Mouse (Mus musculus): ENCODE results near the gene Gm21958. TPM values are rescaled to one million over a fixed set of nuclear protein-coding genes. Genes with fewer than 3 reads are reported as not detected.

Gene Gm21958
- polyA plus RNA-seq, 1 experiment from 2014 or later = 0.56 TPM

DNA sequence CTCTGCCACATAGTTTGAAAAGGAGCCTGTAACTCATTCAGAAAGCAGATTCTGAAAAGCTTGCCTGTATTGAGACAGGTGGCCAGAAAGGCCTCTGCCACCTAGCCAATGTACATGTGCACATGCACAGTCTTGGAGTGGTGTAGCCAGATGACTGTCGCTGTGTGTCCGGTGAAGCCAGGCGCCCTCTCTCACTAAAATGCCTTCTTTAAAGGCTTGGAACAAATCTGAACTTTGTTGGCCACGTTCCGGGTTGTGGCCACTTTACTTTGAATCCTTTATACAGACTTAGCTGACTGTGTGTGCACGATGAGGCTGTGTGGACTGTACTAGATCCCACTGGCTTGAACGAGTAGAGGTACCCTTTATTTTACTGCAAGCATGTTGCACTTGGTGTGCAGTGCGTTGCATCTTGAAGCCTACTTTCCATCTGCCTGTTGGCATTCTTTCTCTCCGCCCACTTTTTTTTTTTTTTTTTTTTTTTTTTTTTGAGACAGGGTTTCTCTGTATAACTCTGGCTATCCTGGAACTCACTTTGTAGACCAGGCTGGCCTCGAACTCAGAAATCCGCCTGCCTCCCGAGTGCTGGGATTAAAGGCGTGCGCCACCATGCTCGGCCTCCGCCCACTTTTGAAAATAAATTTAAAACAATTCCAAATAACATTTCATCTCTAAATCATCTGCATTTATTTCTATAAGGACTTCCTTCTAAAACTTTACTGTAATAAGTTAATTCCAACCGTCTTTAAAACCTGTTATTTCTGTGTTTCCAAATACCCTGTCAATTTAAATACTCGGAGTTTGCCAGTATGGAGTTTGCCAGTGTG is 22.2 kb upstream of the Gm21958 start:
- H3K4me2 ChIP-seq (replicated peaks) = peak overlapping the region; percentile 55
- peak overlapping the region; percentile 95 for H3K9ac ChIP-seq (replicated peaks)
- no peaks in the 10 kb centered on the region for H3K27me3 ChIP-seq
- H3K4me1 ChIP-seq = peaks cover 22% of the 10 kb centered on the region
- H3K4me3 ChIP-seq = peak overlapping the region; percentile 66
- no peak for ATAC-seq (replicated peaks)
- H3K27ac ChIP-seq (replicated peaks) = peak overlapping the region; percentile 98
- H3K36me3 ChIP-seq = peaks cover 32% of the 10 kb centered on the region
- H3K9me3 ChIP-seq = no peaks in the 10 kb centered on the region
- 53% methylated on average over 18 of the region's 18 CpGs for WGBS

DNA sequence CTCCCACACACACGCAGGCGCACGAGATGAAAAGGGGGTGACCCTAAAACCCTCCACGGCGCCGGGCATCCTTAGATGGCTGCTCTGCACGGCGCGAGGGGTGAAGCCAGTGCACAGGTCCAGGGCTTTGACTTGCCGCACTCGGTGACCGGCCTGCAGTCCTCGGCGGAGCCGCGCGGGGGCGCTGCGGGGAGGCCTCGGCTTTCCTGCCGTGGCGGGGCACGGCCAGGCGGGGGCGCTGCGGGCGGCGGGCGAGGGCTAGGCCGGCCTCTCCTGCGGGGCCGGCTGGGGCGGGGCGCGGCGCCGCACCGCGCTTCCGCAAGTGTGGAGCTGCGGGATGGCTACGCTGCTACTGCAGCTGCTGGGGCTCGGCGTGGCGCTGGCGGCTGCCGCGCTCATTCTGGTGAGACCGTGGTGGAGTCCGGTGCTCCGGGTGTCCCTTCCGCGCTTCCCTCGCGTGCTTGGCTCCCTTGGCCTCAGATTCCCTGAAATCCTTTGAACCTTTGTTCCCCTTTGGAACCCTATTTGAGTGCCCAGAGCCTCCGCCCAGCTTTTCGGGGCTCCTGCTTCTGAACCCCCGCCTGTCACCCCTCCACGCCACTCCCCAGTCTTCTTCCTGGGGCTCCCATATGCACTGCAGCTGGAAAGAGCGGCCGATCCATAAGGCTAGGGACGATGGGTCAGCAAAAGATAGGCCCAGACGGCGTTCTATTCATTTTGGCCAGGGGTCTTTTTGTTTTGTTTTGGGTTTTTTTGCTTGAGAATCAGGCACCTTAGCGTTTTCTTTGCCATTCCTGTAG is 21.3 kb upstream of the Gm21958 start, which contains the start of the genes Exosc8 and Alg5:
TSS of gene Exosc8 (minus strand) at position 147 of the 800 bp plus-strand sequence.
TSS of gene Alg5 (plus strand) at position 293 of the 800 bp plus-strand sequence.
- Histone ChIP-seq H3K9me3 (no peaks in the 10 kb centered on the region), H3K36me3 (peaks cover 32% of the 10 kb centered on the region), H3K9ac (replicated peaks) (peak within 1 kb of the TSS; percentile 95), H3K4me3 (peak within 1 kb of the TSS; percentile 66), H3K27me3 (no peaks in the 10 kb centered on the region), H3K4me1 (peaks cover 22% of the 10 kb centered on the region), H3K27ac (replicated peaks) (peak within 1 kb of the TSS; percentile 98), H3K4me2 (replicated peaks) (peak within 1 kb of the TSS; percentile 55)
- peak; percentile 95 for ATAC-seq (replicated peaks)
- under 1% methylated on average over 65 of the region's 65 CpGs for WGBS

DNA sequence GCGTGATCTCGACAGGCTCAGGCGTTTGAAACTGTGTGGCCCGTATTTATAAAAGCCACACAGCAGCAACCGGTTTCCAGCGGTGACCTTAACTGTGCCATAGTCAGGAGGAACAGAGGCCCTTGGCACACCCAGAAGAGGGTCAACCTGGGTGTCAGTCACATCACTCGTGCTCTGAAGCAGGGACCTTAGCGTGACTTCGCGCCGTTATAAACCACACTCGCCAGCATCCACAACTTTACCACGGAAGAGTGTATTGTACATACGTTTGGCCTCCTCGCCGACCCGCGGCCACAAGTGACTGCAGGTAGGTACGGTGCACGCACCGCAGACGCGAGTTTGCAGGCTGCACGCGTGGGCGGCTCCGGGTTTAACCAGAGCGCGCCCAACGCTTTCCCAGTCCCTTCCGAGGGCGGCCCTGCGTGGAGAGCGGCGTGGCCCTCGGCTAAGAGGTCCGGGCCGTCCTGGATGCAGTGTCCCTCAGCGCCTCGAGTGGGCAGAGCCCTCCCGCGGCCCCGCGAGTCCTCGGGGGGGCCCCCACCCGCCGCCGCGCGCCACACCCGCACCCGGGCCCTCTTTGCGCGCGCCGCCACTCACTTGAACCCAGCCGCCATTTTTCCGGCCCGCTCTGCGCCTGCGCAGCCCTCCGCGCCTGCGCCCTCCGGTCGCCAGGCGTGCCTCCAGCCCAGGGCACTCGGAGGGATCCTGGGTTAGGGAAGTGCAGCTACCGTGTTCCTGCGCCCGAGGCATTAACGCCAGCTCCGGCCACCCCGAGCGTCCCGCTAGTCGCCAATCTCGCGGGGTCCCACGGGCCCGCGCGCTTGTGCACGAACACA is 20.5 kb upstream of the Gm21958 start:
- peak overlapping the region; percentile 55 for H3K4me2 ChIP-seq (replicated peaks)
- H3K9ac ChIP-seq (replicated peaks) = peak overlapping the region; percentile 95
- peak overlapping the region; percentile 66 for H3K4me3 ChIP-seq
- WGBS = under 1% methylated on average over 81 of the region's 84 CpGs
- peaks cover 22% of the 10 kb centered on the region for H3K4me1 ChIP-seq
- H3K9me3 ChIP-seq = no peaks in the 10 kb centered on the region
- H3K27ac ChIP-seq (replicated peaks) = peak overlapping the region; percentile 98
- no peaks in the 10 kb centered on the region for H3K27me3 ChIP-seq
- H3K36me3 ChIP-seq = peaks cover 36% of the 10 kb centered on the region
- ATAC-seq (replicated peaks) = peak; percentile 96

DNA sequence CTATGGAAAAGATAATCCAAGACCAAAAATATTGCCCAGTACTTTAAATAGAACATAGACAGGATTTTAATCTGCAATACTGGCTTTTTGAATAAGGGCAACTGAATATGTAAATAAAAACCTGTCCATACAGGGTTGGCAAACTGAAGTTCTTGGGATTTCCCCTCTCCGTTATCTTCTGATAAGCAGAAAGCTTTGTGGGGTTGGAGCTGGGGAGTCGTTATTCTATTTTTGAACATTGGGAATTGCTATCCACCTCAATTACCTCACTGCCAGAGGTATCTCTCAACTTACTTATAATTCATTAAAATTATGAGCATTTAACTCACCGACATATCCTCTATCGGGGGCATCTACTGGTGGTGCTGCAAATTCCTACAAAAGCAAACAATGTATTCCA is 18.2 kb upstream of the Gm21958 start:
- no peak for ATAC-seq (replicated peaks)
- Histone ChIP-seq H3K4me2 (replicated peaks) (no peak overlapping the region), H3K27me3 (no peaks in the 10 kb centered on the region), H3K4me3 (no peak overlapping the region), H3K36me3 (peaks cover 54% of the 10 kb centered on the region), H3K4me1 (peaks cover 22% of the 10 kb centered on the region), H3K9me3 (no peaks in the 10 kb centered on the region), H3K9ac (replicated peaks) (no peak overlapping the region), H3K27ac (replicated peaks) (no peak overlapping the region)
- WGBS = 95% methylated on average over 4 of the region's 4 CpGs

DNA sequence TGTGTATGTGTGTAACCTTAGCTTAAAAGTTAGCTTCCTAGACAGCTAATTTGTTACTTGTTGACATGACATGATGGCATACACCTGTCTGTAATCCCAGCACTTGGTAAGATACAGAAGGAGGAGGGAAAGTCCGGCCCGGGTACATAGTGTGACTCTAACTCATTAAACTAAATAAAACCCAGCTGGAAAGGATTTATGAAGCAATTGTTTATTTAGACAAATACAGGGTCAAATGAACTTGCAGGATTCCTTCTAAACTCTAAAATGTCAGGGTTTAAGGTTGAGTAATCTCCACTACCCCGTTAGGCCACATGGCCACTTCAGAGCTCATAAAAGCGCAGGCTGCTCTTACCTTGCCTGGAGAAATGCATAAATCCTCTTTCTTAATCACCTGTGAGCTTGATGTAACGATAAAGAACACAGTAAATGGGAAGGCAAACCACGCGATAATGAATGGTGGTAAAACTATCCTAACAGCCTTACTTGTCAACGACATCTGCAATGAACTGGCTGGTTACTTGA is 17.5 kb upstream of the Gm21958 start:
- no peak for ATAC-seq (replicated peaks)
- H3K27ac ChIP-seq (replicated peaks) = no peak overlapping the region
- H3K4me3 ChIP-seq = no peak overlapping the region
- H3K9ac ChIP-seq (replicated peaks) = no peak overlapping the region
- H3K36me3 ChIP-seq = peaks cover 61% of the 10 kb centered on the region
- no peaks in the 10 kb centered on the region for H3K9me3 ChIP-seq
- peaks cover 22% of the 10 kb centered on the region for H3K4me1 ChIP-seq
- H3K27me3 ChIP-seq = no peaks in the 10 kb centered on the region
- WGBS = 90% methylated on average over 8 of the region's 8 CpGs
- no peak overlapping the region for H3K4me2 ChIP-seq (replicated peaks)

DNA sequence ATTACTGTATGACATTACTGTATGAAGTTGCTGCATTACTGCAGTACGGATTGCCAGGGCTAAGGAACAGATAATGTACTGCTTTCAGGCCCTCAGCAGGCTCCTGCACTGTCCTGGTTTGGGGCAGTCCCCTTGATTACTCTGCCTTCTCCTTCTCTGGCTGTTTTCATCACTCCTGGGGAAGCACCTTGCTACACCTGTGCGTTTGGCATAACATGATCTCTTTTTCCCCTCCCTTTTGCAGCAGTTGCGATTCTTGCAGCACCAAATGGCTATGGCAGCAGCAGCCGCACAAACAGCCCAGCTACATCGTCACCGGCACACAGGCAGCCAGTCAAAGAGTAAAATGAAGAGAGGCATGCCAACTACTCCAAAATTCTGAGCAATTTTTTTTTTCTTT is 13.9 kb upstream of the Gm21958 start:
- Histone ChIP-seq H3K27ac (replicated peaks) (no peak overlapping the region), H3K27me3 (no peaks in the 10 kb centered on the region), H3K36me3 (peaks cover 73% of the 10 kb centered on the region), H3K9me3 (no peaks in the 10 kb centered on the region), H3K4me2 (replicated peaks) (no peak overlapping the region), H3K4me3 (no peak overlapping the region), H3K4me1 (peaks cover 5% of the 10 kb centered on the region), H3K9ac (replicated peaks) (no peak overlapping the region)
- ATAC-seq (replicated peaks) = no peak
- 91% methylated on average over 6 of the region's 6 CpGs for WGBS

DNA sequence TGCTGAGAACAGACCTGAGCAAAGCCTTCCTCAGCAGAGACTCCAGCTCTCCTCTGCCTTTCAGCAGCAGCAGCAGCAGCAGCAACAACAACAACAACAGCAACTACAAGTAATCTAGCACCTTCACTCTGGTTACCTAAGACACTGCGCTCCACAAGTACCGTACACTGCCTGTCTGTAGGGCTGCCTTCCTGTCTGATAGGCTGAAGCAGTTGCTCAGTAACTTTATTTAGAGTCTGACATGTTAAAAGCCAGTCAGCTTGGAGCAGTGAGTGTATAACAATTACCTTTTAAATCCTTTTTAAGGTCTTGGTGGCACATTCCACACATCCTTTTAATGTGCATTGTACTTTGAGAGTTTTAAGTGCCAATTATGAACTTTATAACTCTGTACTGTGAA is 13.4 kb upstream of the Gm21958 start:
- 0 out of 2 replicates have a peak, but pooled peaks cover under 1% of the 10 kb centered on the region for H3K4me1 ChIP-seq
- WGBS = 93% methylated on average over 2 of the region's 2 CpGs
- H3K36me3 ChIP-seq = peaks cover 69% of the 10 kb centered on the region
- no peak overlapping the region for H3K4me3 ChIP-seq
- ATAC-seq (replicated peaks) = no peak
- H3K27me3 ChIP-seq = no peaks in the 10 kb centered on the region
- H3K9me3 ChIP-seq = no peaks in the 10 kb centered on the region
- H3K27ac ChIP-seq (replicated peaks) = no peak overlapping the region
- H3K9ac ChIP-seq (replicated peaks) = no peak overlapping the region
- H3K4me2 ChIP-seq (replicated peaks) = no peak overlapping the region

DNA sequence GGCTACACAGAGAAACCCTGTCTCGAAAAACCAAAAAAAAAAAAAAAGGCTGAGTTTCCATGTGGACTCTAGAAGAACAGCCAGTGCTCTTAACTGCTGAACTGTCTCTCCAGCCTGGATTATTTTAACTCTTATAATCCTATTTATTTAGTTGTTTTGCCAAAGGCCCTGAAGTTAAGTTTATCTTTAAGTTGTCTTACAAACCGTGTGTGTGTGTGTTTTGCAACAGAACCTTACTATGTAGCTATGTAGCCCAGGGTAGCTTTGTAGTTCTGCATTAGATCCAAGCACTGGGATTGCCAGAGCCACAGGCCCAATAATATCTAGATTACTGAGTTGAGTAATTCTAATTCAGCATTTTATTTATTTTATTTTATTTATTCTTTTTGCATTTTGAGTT is 11.2 kb upstream of the Gm21958 start:
- WGBS = 90% methylated on average over 2 of the region's 2 CpGs
- no peak for ATAC-seq (replicated peaks)
- no peaks in the 10 kb centered on the region for H3K9me3 ChIP-seq
- no peak overlapping the region for H3K27ac ChIP-seq (replicated peaks)
- H3K27me3 ChIP-seq = no peaks in the 10 kb centered on the region
- no peak overlapping the region for H3K9ac ChIP-seq (replicated peaks)
- H3K4me3 ChIP-seq = no peak overlapping the region
- no peak overlapping the region for H3K4me2 ChIP-seq (replicated peaks)
- H3K4me1 ChIP-seq = no peaks in the 10 kb centered on the region
- peaks cover 58% of the 10 kb centered on the region for H3K36me3 ChIP-seq

DNA sequence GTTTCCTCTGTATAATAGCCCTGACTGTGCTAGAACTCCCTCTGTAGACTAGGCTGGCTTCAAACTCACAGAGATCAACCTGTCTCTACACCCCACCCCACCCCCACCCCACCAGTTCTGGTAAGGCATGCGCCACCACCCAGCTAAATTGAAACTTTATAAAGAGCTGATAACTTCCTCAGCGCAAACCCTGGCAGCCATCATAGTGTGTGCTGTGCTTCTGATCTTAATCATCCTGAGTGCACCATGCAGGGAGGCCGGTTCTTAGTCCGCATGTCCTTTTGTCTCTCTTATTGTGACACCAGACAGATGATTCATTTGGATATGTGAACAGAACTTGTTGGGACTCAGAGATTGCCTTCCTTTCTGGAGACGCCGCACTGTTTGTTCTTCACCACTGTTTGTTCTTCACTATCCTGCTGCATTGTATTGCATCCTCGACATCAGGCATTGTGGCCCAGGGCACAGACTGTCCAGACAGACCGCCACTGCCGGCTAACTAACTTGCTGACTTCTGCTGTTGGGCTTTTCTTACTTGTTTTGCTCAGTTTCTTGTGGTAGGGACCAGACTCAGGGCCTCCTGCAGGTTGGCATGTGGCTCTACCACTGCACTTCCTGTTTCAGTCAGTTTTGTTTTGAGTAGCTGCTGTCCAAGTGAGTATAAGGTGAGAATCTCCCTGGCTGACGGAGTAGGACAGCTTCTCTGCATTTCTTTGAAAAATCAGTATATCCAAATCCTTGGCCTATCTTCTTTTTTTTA is 9.8 kb upstream of the Gm21958 start:
- Histone ChIP-seq H3K27ac (replicated peaks) (no peak overlapping the region), H3K4me2 (replicated peaks) (no peak overlapping the region), H3K36me3 (peaks cover 49% of the 10 kb centered on the region), H3K9me3 (no peaks in the 10 kb centered on the region), H3K4me3 (no peak overlapping the region), H3K4me1 (no peaks in the 10 kb centered on the region), H3K27me3 (no peaks in the 10 kb centered on the region), H3K9ac (replicated peaks) (no peak overlapping the region)
- 90% methylated on average over 10 of the region's 10 CpGs for WGBS
- ATAC-seq (replicated peaks) = no peak

DNA sequence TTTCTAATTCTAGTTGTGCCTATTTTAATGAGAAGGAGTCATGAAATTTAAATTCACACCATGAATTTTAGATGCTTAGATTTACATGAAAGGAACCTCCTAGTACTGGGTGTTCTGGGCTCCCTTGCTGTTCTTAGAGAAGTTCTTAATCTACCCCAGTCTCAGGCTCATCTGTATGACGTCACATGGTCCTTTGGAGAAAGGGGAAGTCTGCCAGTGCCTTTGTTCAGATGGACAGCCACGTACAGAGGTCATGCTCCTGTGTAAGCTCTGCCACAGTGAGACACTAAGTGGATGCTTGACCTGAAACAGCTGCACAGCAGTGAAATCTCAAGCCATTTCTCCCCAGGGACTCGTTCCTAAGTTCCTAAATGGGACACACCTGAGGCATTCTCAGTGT is 4.8 kb upstream of the Gm21958 start:
- no peaks in the 10 kb centered on the region for H3K4me1 ChIP-seq
- H3K4me2 ChIP-seq (replicated peaks) = no peak overlapping the region
- WGBS = 65% methylated on average over 3 of the region's 3 CpGs
- no peaks in the 10 kb centered on the region for H3K27me3 ChIP-seq
- H3K27ac ChIP-seq (replicated peaks) = no peak overlapping the region
- no peaks in the 10 kb centered on the region for H3K9me3 ChIP-seq
- H3K9ac ChIP-seq (replicated peaks) = no peak overlapping the region
- ATAC-seq (replicated peaks) = no peak
- no peak overlapping the region for H3K4me3 ChIP-seq
- peaks cover 59% of the 10 kb centered on the region for H3K36me3 ChIP-seq

DNA sequence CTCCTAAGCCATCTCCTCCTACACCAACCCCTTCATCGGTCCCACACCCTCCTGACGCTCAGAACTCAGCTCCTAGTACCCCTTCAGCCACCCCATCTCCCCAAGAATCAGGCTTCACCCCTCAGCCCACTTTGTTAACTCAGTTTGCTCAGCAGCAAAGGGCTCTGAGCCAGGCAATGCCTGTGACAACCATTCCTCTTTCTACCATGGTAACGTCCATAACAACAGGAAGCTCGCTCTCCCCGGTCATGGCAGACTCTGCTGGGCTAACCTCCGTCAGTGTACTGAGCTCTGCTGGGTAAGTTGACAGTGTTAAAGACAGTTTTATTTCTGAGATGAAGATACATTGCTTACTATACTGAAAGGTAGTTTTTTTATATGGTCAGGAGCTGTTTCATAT is 3.2 kb upstream of the Gm21958 start:
- H3K4me3 ChIP-seq = no peak overlapping the region
- 85% methylated on average over 6 of the region's 6 CpGs for WGBS

More for the DNA sequence above, 3.2 kb upstream of the Gm21958 start:
- H3K4me1 ChIP-seq = no peaks in the 10 kb centered on the region
- H3K9ac ChIP-seq (replicated peaks) = no peak overlapping the region
- no peak for ATAC-seq (replicated peaks)
- H3K27ac ChIP-seq (replicated peaks) = no peak overlapping the region
- no peak overlapping the region for H3K4me2 ChIP-seq (replicated peaks)
- H3K27me3 ChIP-seq = no peaks in the 10 kb centered on the region
- peaks cover 62% of the 10 kb centered on the region for H3K36me3 ChIP-seq
- H3K9me3 ChIP-seq = no peaks in the 10 kb centered on the region

Data from forebrain, embryonic 15.5 days (tissue).